Mouse (Mus musculus) lung, postnatal 0 days (tissue): Measurements from ENCODE around the gene Ephx1.

Experiments
- CTCF ChIP-seq: IDR thresholded peaks from 2 replicates; pipeline ENCODE4 v1.5.1; 2016; ENCODE audit warnings: antibody characterized with exemption, mild to moderate bottlenecking
- EP300 ChIP-seq: IDR thresholded peaks from 2 replicates; pipeline ENCODE4 v1.6.1; 2016; ENCODE audit warnings: antibody characterized with exemption, mild to moderate bottlenecking, control low read depth

DNA sequence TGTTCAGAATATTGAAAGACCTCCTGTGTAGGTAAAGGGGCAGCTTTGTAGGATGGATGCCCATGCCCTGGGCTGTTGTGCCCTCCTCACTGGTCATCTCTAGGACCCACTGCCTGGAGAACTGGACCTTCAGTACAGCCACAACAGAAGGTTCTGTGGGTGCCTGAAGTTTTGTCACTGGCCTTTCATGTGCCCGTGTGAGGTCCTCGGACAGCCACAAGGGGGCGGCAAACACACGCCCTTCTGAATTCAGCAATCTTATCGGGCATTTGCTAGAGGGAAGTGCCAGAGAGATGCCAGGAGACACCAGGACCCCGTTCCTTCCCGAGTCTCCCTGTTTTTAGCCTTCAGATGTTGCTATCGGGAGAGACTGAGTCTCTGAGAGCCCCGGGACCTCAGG is 32.9 kb downstream of the Ephx1 start:
- peak; percentile 94 for TF ChIP-seq CTCF
- TF ChIP-seq EP300 = no peak
